Mouse (Mus musculus) heart, adult 2 months (tissue): ENCODE results near the gene Six3. TPM values are rescaled to one million over a fixed set of nuclear protein-coding genes. Genes with fewer than 3 reads are reported as not detected.

Experiments used
- DNase-seq, 2 experiments: peaks; one replicate each; pipeline ENCODE4 v3.0.0; 2021
- H3K27ac ChIP-seq: fragments of 200-600 bp; 2 replicates; pipeline ENCODE4 v1.8.1; 2022
- H3K27me3 ChIP-seq: fragments of 200-500 bp; 2 replicates; pipeline ENCODE4 v1.6.1; 2012; ENCODE audit warnings: mild to moderate bottlenecking, low read length, inconsistent platforms, mixed read lengths; ENCODE audit not compliant: control insufficient read depth, insufficient read depth
- H3K36me3 ChIP-seq: fragments of 200-500 bp; 2 replicates; pipeline ENCODE4 v1.6.1; 2012; ENCODE audit warnings: low read length, inconsistent platforms; ENCODE audit not compliant: control insufficient read depth, insufficient read depth
- H3K4me1 ChIP-seq: fragments of 200-500 bp; 2 replicates; pipeline ENCODE4 v1.6.1; 2011; ENCODE audit warnings: low read length; ENCODE audit not compliant: control insufficient read depth, insufficient read depth
- H3K4me3 ChIP-seq: fragments of 200-600 bp; 2 replicates; pipeline ENCODE4 v1.8.1; 2022
- H3K79me2 ChIP-seq: fragments of 200-500 bp; replicated peaks from 2 replicates; pipeline ENCODE4 v1.6.1; 2012; ENCODE audit warnings: mild to moderate bottlenecking, inconsistent platforms, low read length, moderate library complexity, mixed read lengths; ENCODE audit not compliant: control insufficient read depth, insufficient read depth
- H3K9ac ChIP-seq: fragments of 200-500 bp; 2 replicates; pipeline ENCODE4 v1.6.1; 2012; ENCODE audit warnings: low read depth, mild to moderate bottlenecking, control low read depth, inconsistent platforms, low read length, mixed read lengths
- CTCF ChIP-seq: fragments of 200-600 bp; IDR thresholded peaks from 2 replicates; pipeline ENCODE4 v1.8.1; 2022; ENCODE audit warnings: antibody characterized with exemption, mild to moderate bottlenecking, moderate library complexity
- EP300 ChIP-seq: fragments of 200-500 bp; IDR thresholded peaks from 2 replicates; pipeline ENCODE4 v1.6.1; 2011; ENCODE audit warnings: low read depth, low read length, control low read depth; ENCODE audit not compliant: insufficient read depth
- POLR2A ChIP-seq: fragments of 200-500 bp; IDR thresholded peaks from 2 replicates; pipeline ENCODE4 v1.6.1; 2011; ENCODE audit warnings: mild to moderate bottlenecking, low read depth, low read length, control low read depth; ENCODE audit not compliant: insufficient read depth
- WGBS: fragments of 180-500 bp; shearing (Covaris S2); methylation state at CpG from one replicate; pipeline ENCODE4 v1.1.7; 2018; 5-methylcytosine and 5-hydroxymethylcytosine counted together
- intact Hi-C: fragments of 180-260 bp; cut with DNase I; formaldehyde crosslinking; loops from one replicate; pipeline ENCODE4 v1.15.1; 2025
- polyA plus RNA-seq: library from polyadenylated mRNA; depleted of rRNA; stranded (reverse); fragments of >200 nt; gene quantifications from 2 replicates; pipeline ENCODE4 v1.2.3, GENCODE M21; 2012
- total RNA-seq, 2 experiments: library from RNA; stranded (reverse); gene quantifications; 2 replicates each; pipeline ENCODE4 v1.2.3; 2021

Gene Six3
- total and polyA plus RNA-seq, 3 experiments: 0.06 TPM; not detected in 2

DNA sequence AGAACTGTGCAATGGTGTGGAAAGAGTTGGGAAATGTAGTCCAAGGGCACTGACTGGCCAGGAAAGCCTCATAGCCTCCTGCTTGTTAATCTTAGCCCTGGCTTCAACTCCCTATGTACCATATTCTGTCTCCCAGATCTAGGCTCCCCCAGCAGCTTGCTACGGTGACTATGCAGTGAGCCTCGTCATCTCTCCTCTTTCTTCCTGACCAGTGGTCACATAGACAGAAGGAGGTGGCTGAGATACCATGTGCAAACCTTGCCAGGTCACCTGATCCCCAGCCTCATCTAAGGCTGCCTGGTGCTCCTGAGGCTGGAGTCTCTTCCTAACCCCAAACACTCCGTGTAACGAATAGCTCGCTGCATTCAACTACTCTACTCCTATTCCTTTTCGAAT, 6.7 kb downstream of the Six3 start:
- H3K27ac ChIP-seq: no peak overlapping the region
- no peak overlapping the region for H3K4me3 ChIP-seq
- no peak overlapping the region for H3K9ac ChIP-seq
- WGBS: 7% methylated on average over 6 of the region's 6 CpGs
- TF ChIP-seq EP300 (no peak), POLR2A (no peak), CTCF (no peak)
- no peaks in the 10 kb centered on the region for H3K79me2 ChIP-seq
- H3K4me1 ChIP-seq: no peaks in the 10 kb centered on the region
- intact Hi-C loops: no loop called here
- H3K36me3 ChIP-seq: no peaks in the 10 kb centered on the region
- no peak for DNase-seq
- H3K27me3 ChIP-seq: peaks cover 43% of the 10 kb centered on the region

DNA sequence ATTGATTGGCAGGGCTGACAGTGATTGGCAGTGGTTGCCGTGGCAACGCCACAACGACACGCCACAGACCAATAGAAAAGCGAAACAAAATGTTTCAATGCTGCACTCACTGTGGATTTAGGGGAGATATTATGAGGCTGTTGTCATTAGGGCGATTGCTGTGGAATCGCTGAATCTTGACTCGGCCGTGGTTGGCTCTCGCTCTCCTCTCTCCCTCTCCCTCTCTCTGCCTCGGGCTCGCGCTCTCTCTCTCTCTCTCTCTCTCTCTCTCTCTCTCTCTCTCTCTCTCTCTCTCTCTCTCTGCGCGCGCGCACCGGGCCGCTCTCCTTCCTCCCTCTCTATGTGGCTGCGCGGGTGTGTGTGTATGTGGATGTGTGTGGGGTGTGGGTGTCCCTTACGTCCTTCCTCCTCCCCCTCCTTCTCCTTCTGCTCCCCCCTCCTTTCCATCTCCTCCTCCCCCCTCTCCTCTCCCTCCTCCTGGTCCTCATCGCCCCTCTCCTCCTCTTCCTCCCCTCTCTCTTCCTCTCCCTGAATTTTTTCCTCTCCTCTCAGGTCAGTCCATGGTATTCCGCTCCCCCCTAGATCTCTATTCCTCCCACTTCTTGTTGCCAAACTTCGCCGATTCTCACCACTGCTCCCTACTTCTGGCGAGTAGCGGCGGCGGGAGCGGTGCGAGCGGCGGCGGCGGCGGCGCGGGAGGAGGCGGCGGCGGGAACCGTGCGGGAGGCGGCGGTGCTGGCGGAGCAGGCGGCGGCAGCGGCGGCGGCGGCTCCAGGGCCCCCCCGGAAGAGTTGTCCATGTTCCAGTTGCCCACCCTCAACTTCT, 7.5 kb downstream of the Six3 start:
- H3K4me1 ChIP-seq: no peaks in the 10 kb centered on the region
- no peak for TF ChIP-seq POLR2A
- no peak for TF ChIP-seq CTCF
- TF ChIP-seq EP300: no peak
- peaks cover 40% of the 10 kb centered on the region for H3K27me3 ChIP-seq
- no peaks in the 10 kb centered on the region for H3K36me3 ChIP-seq
- DNase-seq: no peak
- no peak overlapping the region for H3K4me3 ChIP-seq
- H3K9ac ChIP-seq: no peak overlapping the region
- intact Hi-C loops: no loop called here
- no peaks in the 10 kb centered on the region for H3K79me2 ChIP-seq
- under 1% methylated on average over 52 of the region's 54 CpGs for WGBS
- no peak overlapping the region for H3K27ac ChIP-seq

DNA sequence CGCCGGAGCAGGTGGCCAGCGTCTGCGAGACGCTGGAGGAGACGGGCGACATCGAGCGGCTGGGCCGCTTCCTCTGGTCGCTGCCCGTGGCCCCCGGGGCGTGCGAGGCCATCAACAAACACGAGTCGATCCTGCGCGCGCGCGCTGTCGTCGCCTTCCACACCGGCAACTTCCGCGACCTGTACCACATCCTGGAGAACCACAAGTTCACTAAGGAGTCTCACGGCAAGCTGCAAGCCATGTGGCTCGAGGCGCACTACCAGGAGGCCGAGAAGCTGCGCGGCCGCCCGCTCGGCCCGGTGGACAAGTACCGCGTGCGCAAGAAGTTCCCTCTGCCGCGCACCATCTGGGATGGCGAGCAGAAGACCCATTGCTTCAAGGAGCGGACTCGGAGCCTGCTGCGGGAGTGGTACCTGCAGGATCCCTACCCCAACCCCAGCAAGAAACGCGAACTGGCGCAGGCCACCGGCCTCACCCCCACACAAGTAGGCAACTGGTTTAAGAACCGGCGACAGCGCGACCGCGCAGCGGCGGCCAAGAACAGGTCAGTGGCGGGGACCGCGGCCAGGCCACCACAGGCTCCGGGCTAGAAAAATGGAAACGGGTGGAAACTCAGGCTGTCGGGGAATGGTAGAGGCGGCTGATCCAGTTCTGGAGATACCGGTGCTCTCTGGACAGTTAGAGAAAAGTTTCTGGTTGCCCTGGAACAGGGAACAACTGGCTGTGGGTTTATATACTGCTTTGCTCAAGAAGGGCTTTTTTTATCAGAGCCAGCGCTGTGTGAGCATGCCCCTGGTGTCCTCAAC, 8.3 kb downstream of the Six3 start:
- peaks cover 39% of the 10 kb centered on the region for H3K27me3 ChIP-seq
- no peak for DNase-seq
- 2% methylated on average over 67 of the region's 67 CpGs for WGBS
- no peaks in the 10 kb centered on the region for H3K36me3 ChIP-seq
- TF ChIP-seq CTCF: no peak
- TF ChIP-seq POLR2A: no peak
- no peak for TF ChIP-seq EP300
- no peak overlapping the region for H3K27ac ChIP-seq
- H3K4me3 ChIP-seq: no peak overlapping the region
- H3K9ac ChIP-seq: no peak overlapping the region
- intact Hi-C loops: no loop called here
- H3K4me1 ChIP-seq: no peaks in the 10 kb centered on the region
- H3K79me2 ChIP-seq: no peaks in the 10 kb centered on the region

DNA sequence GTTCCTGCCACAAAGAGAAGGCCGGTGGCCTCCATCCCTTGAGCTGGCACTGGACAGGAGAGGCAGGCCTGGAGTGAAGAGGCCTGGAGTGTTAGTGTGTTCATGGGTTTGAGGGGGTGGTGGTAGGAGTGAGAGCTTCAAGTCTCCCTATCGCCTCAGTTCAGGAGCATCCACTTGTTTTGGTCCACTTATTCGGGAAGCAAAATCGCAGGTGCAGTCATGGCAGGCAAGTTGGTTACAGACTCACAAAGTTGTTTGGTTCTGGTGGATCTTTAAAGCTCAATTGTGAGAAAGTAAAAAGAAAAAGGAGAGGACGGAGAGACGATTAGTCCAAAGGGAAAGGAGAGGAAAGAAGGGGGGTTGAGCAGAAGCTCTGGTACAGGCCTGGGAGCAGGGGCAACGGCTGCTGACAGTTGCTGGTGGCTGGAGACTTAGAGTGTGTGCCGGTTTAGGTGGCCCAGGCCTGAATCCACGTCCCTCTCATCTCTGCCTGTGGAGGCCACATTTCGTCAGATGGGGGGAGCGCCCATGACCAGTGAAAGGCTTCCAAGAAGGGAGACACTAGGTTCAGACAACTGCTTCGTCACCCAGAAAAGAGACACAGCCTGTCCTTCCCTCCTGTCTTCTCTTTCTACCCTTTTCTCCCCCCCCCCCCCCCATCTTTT, 9.2 kb downstream of the Six3 start:
- 21% methylated on average over 12 of the region's 12 CpGs for WGBS
- intact Hi-C loops: no loop called here
- DNase-seq: peak in 1 of 2 experiments; percentile 13
- H3K4me1 ChIP-seq: no peaks in the 10 kb centered on the region
- H3K79me2 ChIP-seq: no peaks in the 10 kb centered on the region
- peaks cover 39% of the 10 kb centered on the region for H3K27me3 ChIP-seq
- TF ChIP-seq CTCF (no peak), POLR2A (no peak), EP300 (no peak)
- no peak overlapping the region for H3K4me3 ChIP-seq
- no peak overlapping the region for H3K27ac ChIP-seq
- no peaks in the 10 kb centered on the region for H3K36me3 ChIP-seq
- H3K9ac ChIP-seq: no peak overlapping the region

DNA sequence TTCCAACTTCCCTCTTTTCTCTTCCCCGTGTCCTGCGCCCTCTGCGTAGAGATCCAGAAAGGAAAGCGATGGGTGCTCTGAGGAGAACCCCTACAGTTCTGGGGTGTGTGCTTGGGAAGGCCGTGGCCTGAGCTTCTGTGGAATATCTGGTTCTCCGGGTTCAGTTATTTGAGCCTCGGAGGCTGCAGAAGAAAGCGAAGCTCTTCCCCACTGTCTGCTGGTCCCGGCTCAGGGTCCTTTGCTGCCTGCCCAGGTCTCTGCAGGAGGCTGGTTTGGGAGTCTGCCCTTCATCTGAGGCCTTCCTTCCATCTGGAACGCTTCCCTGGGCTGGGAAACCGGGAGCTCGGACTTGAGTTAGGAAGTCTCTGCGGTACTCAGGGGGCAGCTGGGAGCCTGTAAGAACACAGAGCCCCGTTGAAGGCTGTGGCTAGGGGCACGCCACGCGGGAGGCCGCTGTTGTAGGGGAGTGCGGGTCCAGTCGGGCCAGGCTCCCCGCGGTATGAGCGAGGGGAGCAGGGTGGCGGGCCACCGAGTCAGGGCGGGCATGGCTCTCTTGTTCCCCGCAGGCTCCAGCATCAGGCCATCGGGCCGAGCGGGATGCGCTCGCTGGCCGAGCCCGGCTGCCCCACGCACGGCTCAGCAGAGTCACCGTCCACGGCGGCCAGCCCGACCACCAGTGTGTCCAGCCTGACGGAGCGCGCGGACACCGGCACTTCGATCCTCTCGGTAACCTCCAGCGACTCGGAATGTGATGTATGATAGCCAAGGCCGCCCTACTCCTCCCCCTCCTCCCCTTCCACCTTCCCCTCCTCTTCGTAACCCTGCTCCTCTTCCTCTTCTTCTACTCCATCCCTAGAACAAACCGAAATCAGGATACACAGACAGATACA, 10.0 kb downstream of the Six3 start:
- H3K27ac ChIP-seq: no peak overlapping the region
- peak in 1 of 2 experiments; percentile 14 for DNase-seq
- no peaks in the 10 kb centered on the region for H3K79me2 ChIP-seq
- intact Hi-C loops: no loop called here
- H3K4me1 ChIP-seq: no peaks in the 10 kb centered on the region
- H3K27me3 ChIP-seq: peaks cover 35% of the 10 kb centered on the region
- H3K36me3 ChIP-seq: no peaks in the 10 kb centered on the region
- H3K4me3 ChIP-seq: no peak overlapping the region
- TF ChIP-seq POLR2A (no peak), EP300 (no peak), CTCF (no peak)
- H3K9ac ChIP-seq: no peak overlapping the region
- 4% methylated on average over 52 of the region's 52 CpGs for WGBS
